Mouse (Mus musculus) spleen, adult 2 months (tissue): ENCODE measurements around the gene Cxcr6. TPM values are rescaled to one million over a fixed set of nuclear protein-coding genes. Genes with fewer than 3 reads are reported as not detected.

Experiments
- DNase-seq, 2 experiments: peaks; one replicate each; pipeline versions ENCODE4 v3.0.0 to v3.0.0-alpha.2; 2012 to 2021; ENCODE audit warnings: low spot score in 2 of 2, low read depth in 1 of 2
- H3K27ac ChIP-seq: fragments of 200-500 bp; 2 replicates; pipeline ENCODE4 v1.5.1; 2012; ENCODE audit warnings: low read length, inconsistent platforms; ENCODE audit not compliant: insufficient read depth
- H3K27me3 ChIP-seq: fragments of 200-500 bp; 2 replicates; pipeline ENCODE4 v1.6.1; 2012; ENCODE audit warnings: mild to moderate bottlenecking, moderate library complexity, low read length, inconsistent platforms; ENCODE audit not compliant: control insufficient read depth, insufficient read depth
- H3K36me3 ChIP-seq: fragments of 200-500 bp; 2 replicates; pipeline ENCODE4 v1.6.1; 2012; ENCODE audit warnings: mild to moderate bottlenecking, low read length, inconsistent platforms; ENCODE audit not compliant: control insufficient read depth, insufficient read depth
- H3K4me1 ChIP-seq: fragments of 200-500 bp; 2 replicates; pipeline ENCODE4 v1.6.1; 2011; ENCODE audit warnings: inconsistent platforms; ENCODE audit not compliant: control insufficient read depth, insufficient read depth, insufficient read length
- H3K4me3 ChIP-seq: fragments of 200-500 bp; 2 replicates; pipeline ENCODE4 v1.5.1; 2011; ENCODE audit warnings: mild to moderate bottlenecking, inconsistent platforms; ENCODE audit not compliant: insufficient read depth, insufficient read length; ENCODE audit errors: extremely low read depth
- CTCF ChIP-seq: fragments of 200-500 bp; IDR thresholded peaks from 2 replicates; pipeline ENCODE4 v1.5.1; 2011; ENCODE audit warnings: mild to moderate bottlenecking, inconsistent platforms; ENCODE audit not compliant: insufficient read depth, insufficient read length, insufficient replicate concordance; ENCODE audit errors: extremely low read depth
- POLR2A ChIP-seq: fragments of 200-500 bp; IDR thresholded peaks from 2 replicates; pipeline ENCODE4 v1.6.1; 2011; ENCODE audit warnings: low read depth, low read length, inconsistent platforms
- WGBS: fragments of 180-500 bp; shearing (Covaris S2); methylation state at CpG from one replicate; pipeline ENCODE4 v1.1.7; 2018; 5-methylcytosine and 5-hydroxymethylcytosine counted together
- polyA plus RNA-seq: library from polyadenylated mRNA; depleted of rRNA; stranded (reverse); fragments of >200 nt; gene quantifications from 2 replicates; pipeline ENCODE4 v1.2.3, GENCODE M21; 2012

Gene Cxcr6
- polyA plus RNA-seq, 1 experiment, result 5.2 TPM

DNA sequence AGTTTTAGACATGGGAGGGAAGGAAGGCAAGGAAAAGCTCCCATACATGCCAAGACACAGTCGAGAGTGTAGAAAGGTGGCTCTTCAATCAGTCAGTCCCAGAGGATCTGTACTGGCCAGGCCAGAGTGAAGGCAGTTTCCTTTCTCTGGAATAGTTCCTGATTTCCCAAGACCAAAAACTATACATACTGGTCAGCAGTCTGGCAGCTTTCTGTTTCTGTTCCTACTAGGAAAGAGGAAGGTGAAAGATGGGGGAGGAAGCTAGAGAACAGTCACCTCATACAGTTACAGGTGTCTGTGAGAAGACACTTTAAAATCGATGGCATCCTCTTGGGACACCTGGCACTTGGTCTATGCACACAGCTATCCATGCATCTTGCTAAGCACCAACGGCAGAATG is 9.2 kb downstream of the Cxcr6 start:
- no peaks in the 10 kb centered on the region for H3K27me3 ChIP-seq
- DNase-seq, result no peak
- no peak overlapping the region for H3K4me3 ChIP-seq
- peaks cover 35% of the 10 kb centered on the region for H3K36me3 ChIP-seq
- TF ChIP-seq CTCF, result no peak
- TF ChIP-seq POLR2A, result no peak
- 0 out of 2 replicates have a peak overlapping the region, but pooled peaks have one; percentile 7 for H3K27ac ChIP-seq
- H3K4me1 ChIP-seq, result peaks cover 4% of the 10 kb centered on the region; the same call in 1 of the 2 replicates
- WGBS, result 61% methylated on average over 3 of the region's 3 CpGs

DNA sequence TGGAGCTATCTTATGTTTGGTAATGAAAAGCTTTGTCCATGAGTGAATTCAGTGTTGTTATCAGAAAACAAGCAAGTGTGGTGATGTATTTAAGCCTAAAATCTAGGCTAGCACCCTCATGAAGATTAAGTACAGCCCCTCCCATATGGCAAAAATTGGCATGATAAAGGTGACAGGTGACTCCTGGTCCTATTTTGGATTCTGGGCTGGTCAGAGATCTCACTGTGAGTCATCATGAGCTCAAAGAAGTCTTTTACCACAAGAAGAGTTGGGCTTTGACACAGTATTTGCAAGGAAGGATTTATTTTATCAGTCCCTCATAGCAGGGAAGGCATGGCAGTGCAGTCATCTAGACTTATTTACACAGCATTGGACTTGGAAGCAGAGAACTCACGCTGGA is 9.7 kb downstream of the Cxcr6 start:
- Histone ChIP-seq H3K36me3 (peaks cover 33% of the 10 kb centered on the region), H3K27ac (peak overlapping the region; percentile 6; the same call in 1 of the 2 replicates), H3K4me1 (peaks cover 4% of the 10 kb centered on the region; the same call in 1 of the 2 replicates), H3K27me3 (no peaks in the 10 kb centered on the region), H3K4me3 (no peak overlapping the region)
- 86% methylated on average over 1 of the region's 1 CpGs for WGBS
- TF ChIP-seq CTCF, result no peak
- TF ChIP-seq POLR2A, result no peak
- DNase-seq, result no peak

DNA sequence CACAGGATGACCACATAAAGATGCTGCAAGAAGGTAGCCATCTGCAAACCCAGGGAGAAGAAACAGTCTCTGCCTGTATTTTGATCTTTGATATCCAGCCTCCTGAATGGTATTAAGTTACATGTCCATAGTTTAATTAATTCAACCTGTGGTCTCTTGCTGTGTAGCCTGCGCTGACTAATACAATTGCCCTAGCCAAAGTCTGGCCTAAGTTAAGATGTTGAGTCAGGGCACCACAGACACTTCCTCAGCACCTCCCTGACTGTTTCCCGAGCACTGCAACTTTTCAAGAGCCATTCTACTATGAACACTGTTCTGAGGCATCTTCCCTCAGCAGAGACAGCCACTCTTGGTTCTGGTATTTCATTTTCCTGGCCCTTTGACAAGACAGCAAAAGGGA is 12.3 kb downstream of the Cxcr6 start:
- peaks cover 3% of the 10 kb centered on the region; the same call in 1 of the 2 replicates for H3K4me1 ChIP-seq
- no peak overlapping the region for H3K27ac ChIP-seq
- H3K27me3 ChIP-seq, result no peaks in the 10 kb centered on the region
- WGBS, result 92% methylated on average over 2 of the region's 2 CpGs
- DNase-seq, result no peak
- H3K36me3 ChIP-seq, result peaks cover 36% of the 10 kb centered on the region
- H3K4me3 ChIP-seq, result no peak overlapping the region
- TF ChIP-seq CTCF (no peak), POLR2A (no peak)

DNA sequence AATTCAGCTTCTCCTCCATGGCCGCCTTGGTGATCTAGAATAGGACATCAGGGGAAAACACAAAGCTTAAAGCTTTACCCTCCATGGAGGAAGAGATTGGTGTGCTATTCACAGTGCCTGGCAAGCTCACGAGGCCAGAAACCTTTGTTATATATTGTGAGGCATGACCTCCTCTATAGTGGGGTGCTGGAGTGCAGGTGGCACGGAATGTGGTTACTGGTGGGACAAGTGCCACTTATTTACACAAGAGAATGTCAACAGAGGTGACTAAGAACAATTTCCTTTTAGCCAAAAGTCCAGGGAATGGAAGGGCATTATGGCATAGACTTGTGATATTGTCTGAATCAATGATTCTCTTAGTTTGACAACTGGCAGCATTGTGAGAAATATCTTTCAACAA is 20.4 kb downstream of the Cxcr6 start:
- H3K36me3 ChIP-seq, result peaks cover 64% of the 10 kb centered on the region
- H3K27me3 ChIP-seq, result no peaks in the 10 kb centered on the region
- TF ChIP-seq CTCF (no peak), POLR2A (no peak)
- no peak overlapping the region for H3K27ac ChIP-seq
- no peaks in the 10 kb centered on the region for H3K4me1 ChIP-seq
- DNase-seq, result no peak
- H3K4me3 ChIP-seq, result no peak overlapping the region
- 93% methylated on average over 3 of the region's 3 CpGs for WGBS

DNA sequence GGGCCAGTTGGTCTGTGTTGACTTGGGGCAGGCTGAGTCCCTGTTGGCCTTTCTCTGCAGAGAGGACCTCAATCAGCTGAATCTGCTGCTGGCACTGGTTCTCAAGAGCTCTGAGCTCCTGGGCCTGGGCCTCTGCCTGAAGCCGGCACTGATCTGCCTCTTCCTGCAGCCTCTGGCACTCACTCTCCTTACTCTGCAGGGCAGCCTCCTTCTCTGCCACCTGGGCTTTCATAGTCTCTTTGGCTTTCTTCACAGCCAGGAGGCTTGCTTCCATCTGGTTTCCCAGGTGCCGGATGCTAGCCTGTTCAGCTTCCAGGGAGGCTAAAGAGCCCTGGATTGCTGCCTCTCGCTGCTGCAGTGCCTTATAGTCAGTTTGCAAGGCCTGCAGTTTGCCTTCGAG is 22.6 kb downstream of the Cxcr6 start:
- 91% methylated on average over 4 of the region's 4 CpGs for WGBS
- Histone ChIP-seq H3K4me3 (no peak overlapping the region), H3K4me1 (no peaks in the 10 kb centered on the region), H3K27ac (no peak overlapping the region), H3K36me3 (peaks cover 60% of the 10 kb centered on the region), H3K27me3 (no peaks in the 10 kb centered on the region)
- TF ChIP-seq POLR2A, result no peak
- TF ChIP-seq CTCF, result no peak
- DNase-seq, result no peak

DNA sequence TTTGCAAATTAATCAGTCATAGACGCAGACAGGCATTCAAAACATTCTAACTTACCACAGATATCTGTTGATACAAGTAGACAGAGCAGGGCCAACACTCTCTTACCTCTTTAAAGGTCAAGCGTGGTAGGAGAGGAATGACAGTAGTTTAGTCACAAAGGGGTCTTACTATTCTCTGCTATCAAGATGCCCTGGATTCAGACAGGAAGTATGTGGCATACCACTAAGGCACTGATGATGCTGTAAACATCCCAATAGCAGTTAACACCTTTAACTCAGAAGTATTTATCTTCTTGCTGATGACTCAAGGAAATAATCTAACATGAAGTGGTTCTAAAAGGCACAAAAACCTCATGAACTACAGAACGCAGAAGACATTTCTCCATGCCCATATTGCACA is 29.6 kb downstream of the Cxcr6 start:
- Histone ChIP-seq H3K27ac (no peak overlapping the region), H3K4me1 (no peaks in the 10 kb centered on the region), H3K4me3 (no peak overlapping the region), H3K27me3 (no peaks in the 10 kb centered on the region), H3K36me3 (peaks cover 40% of the 10 kb centered on the region)
- no peak for DNase-seq
- no peak for TF ChIP-seq CTCF
- no peak for TF ChIP-seq POLR2A
- WGBS, result 87% methylated on average over 3 of the region's 3 CpGs

DNA sequence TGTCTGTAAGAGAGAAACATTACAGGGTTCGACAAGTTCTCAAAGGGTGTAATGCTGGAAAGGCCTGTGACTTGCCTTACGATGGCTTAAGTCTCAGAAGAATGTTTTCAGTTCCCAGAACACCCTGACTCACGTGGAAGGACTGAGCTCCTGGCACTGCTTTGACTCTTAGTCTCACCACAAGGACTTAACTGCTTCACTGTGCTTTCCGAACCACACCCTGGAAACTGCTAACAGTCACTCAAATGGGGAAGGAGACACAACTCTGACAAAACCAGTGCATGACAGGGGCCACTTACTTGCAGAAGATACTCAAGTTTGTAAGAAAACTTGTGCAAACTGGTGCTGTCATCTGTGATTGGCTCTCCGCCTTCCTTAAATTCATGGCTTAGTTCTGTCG is 34.0 kb downstream of the Cxcr6 start:
- Histone ChIP-seq H3K27me3 (no peaks in the 10 kb centered on the region), H3K36me3 (peaks cover 33% of the 10 kb centered on the region), H3K4me3 (no peak overlapping the region), H3K27ac (no peak overlapping the region), H3K4me1 (0 out of 2 replicates have a peak, but pooled peaks cover 1% of the 10 kb centered on the region)
- 82% methylated on average over 6 of the region's 6 CpGs for WGBS
- no peak for DNase-seq
- TF ChIP-seq POLR2A (no peak), CTCF (no peak)
